Mouse (Mus musculus): ENCODE measurements around the gene Rnf212b.

DNA sequence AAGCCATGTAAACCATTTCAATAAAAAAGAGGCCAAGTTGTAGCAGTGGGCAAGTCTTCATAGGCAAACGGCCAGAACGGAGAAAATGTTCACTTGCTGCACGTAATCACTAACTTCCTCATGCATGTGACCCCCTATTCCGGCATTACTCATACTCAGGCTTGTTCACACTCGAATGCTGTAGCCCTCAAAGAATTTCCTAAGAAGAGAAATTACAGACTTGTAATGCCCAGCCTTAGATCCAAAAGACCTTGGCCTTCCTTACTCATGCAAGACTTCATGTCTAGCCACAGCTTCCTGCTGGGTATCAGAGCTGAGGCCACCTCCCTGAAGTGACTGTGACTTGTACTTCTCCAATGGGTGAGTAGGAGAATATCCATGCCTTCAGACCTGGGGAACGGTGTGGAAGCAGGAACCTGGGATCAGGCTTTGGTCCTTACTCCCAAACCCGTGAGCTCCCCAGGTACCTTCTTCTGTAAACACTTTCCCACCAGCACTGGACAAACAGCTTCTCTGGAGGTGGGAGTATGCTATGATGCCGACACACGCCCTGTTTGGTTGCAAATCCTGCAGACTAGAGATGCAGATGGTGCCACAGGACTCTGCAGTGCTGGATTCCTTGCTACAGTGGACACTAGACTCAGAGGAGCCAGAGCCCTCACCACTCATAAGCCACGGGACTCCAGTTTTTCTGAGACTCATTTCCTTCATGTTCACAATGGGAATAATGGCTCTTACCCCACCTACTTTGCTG, 45.5 kb upstream of the Rnf212b start:
- no peak for TF ChIP-seq CTCF (IDR thresholded peaks at IDR 0.05; ENCODE audit: low read depth, low read length)
- no peak for TF ChIP-seq POLR2A (IDR thresholded peaks at IDR 0.05; ENCODE audit: extremely low read depth, insufficient read depth, low read length)
